Mouse (Mus musculus): ENCODE measurements around the gene Vti1a. TPM values are rescaled to one million over a fixed set of nuclear protein-coding genes. Genes with fewer than 3 reads are reported as not detected.
A peak's percentile ranks its signal among the peaks of the same experiment; 100 is the strongest.

Vti1a gene
- polyA plus RNA-seq, 1 experiment from 2014 or later, result 28.7 TPM

DNA sequence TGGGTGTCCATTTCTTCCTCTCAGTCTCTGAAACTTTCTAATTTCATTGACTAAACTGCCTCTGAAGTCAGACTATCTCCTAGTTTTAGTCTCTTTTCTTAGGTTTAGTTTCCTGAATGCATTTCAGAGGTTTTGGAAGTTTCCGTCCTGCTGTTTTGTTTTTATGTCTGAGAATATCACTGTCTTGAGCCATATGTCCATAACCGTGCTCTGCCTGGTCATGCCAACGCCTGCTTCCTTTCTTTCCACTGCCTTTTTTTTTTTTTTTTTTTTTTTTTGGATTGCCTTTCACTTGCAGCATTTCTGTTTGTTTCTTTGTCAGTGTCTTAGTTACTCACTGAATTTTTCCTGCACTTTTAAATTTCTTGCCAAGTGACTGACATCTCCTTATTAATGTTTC lies 15.6 kb upstream of the Vti1a start:
- peaks cover 50% of the 10 kb centered on the region for H3K36me3 ChIP-seq (ENCODE audit: insufficient read depth, low read length)

DNA sequence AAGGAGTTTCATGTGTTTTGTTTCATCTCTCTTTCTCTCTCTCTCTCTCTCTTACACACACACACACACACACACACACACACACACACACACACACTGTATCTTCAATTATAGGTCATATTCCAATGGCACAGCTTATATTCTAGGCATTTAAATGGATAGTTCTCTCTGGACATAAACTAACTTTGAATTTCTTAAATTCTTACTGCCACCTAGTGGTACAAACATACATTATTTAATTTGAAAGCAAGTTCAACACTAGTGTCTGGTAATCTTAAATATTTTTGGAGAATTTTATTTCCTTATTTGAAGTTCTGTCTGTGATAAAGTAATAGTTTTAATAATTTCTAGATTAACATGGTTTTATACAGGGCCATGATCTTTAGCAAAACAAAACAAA lies 11.1 kb upstream of the Vti1a start:
- Histone ChIP-seq H3K9me3 (ENCODE audit: low read length) (no peaks in the 10 kb centered on the region), H3K4me3 (ENCODE audit: low read length) (no peak overlapping the region), H3K4me2 (replicated peaks; ENCODE audit: low read depth, low read length) (no peak overlapping the region), H3K36me3 (ENCODE audit: insufficient read depth, low read length) (peaks cover 53% of the 10 kb centered on the region), H3K27ac (ENCODE audit: low read length) (no peak overlapping the region), H3K27me3 (ENCODE audit: insufficient read depth, low read length) (no peaks in the 10 kb centered on the region), H3K4me1 (ENCODE audit: insufficient read depth, low read length) (no peaks in the 10 kb centered on the region), H3K9ac (replicated peaks; ENCODE audit: low read length) (no peak overlapping the region)
- no peak for ATAC-seq (ENCODE audit: low FRiP score, low TSS enrichment)

More for the DNA sequence above, 15.6 kb upstream of the Vti1a start:
- 84% methylated on average over 3 of the region's 3 CpGs for WGBS
- ATAC-seq (ENCODE audit: low FRiP score, low TSS enrichment), result no peak
- Histone ChIP-seq H3K4me2 (replicated peaks; ENCODE audit: low read depth, low read length) (no peak overlapping the region), H3K27ac (ENCODE audit: low read length) (no peak overlapping the region), H3K4me1 (ENCODE audit: insufficient read depth, low read length) (no peaks in the 10 kb centered on the region), H3K4me3 (ENCODE audit: low read length) (no peak overlapping the region), H3K9ac (replicated peaks; ENCODE audit: low read length) (no peak overlapping the region), H3K27me3 (ENCODE audit: insufficient read depth, low read length) (no peaks in the 10 kb centered on the region), H3K9me3 (ENCODE audit: low read length) (no peaks in the 10 kb centered on the region)

GRCm38 (mm10) chr19:55311874-55312273 lies 4.2 kb upstream of the Vti1a start:
- no peak overlapping the region for H3K27ac ChIP-seq (ENCODE audit: low read length)
- WGBS, result 90% methylated on average over 8 of the region's 8 CpGs
- H3K9ac ChIP-seq (replicated peaks; ENCODE audit: low read length), result no peak overlapping the region
- no peaks in the 10 kb centered on the region for H3K27me3 ChIP-seq (ENCODE audit: insufficient read depth, low read length)
- H3K4me1 ChIP-seq (ENCODE audit: insufficient read depth, low read length), result peaks cover 16% of the 10 kb centered on the region
- no peak overlapping the region for H3K4me3 ChIP-seq (ENCODE audit: low read length)
- H3K4me2 ChIP-seq (replicated peaks; ENCODE audit: low read depth, low read length), result no peak overlapping the region
- peaks cover 40% of the 10 kb centered on the region for H3K36me3 ChIP-seq (ENCODE audit: insufficient read depth, low read length)
- no peaks in the 10 kb centered on the region for H3K9me3 ChIP-seq (ENCODE audit: low read length)
- ATAC-seq (ENCODE audit: low FRiP score, low TSS enrichment), result no peak

GRCm38 (mm10) chr19:55313649-55314048 lies 2.4 kb upstream of the Vti1a start:
- ATAC-seq (ENCODE audit: low FRiP score, low TSS enrichment), result no peak
- no peak overlapping the region for H3K4me2 ChIP-seq (replicated peaks; ENCODE audit: low read depth, low read length)
- H3K27me3 ChIP-seq (ENCODE audit: insufficient read depth, low read length), result no peaks in the 10 kb centered on the region
- H3K36me3 ChIP-seq (ENCODE audit: insufficient read depth, low read length), result peaks cover 32% of the 10 kb centered on the region
- H3K4me1 ChIP-seq (ENCODE audit: insufficient read depth, low read length), result peaks cover 23% of the 10 kb centered on the region
- no peak overlapping the region for H3K9ac ChIP-seq (replicated peaks; ENCODE audit: low read length)
- H3K4me3 ChIP-seq (ENCODE audit: low read length), result no peak overlapping the region
- H3K27ac ChIP-seq (ENCODE audit: low read length), result no peak overlapping the region
- no peaks in the 10 kb centered on the region for H3K9me3 ChIP-seq (ENCODE audit: low read length)
- WGBS, result 95% methylated on average over 2 of the region's 2 CpGs

- Histone ChIP-seq H3K9ac (replicated peaks; ENCODE audit: low read length) (peak within 1 kb of the TSS; percentile 93), H3K36me3 (ENCODE audit: insufficient read depth, low read length) (peaks cover 19% of the 10 kb centered on the region), H3K9me3 (ENCODE audit: low read length) (no peaks in the 10 kb centered on the region), H3K27ac (ENCODE audit: low read length) (peak within 1 kb of the TSS; percentile 90), H3K27me3 (ENCODE audit: insufficient read depth, low read length) (no peaks in the 10 kb centered on the region), H3K4me2 (replicated peaks; ENCODE audit: low read depth, low read length) (peak within 1 kb of the TSS; percentile 96), H3K4me3 (ENCODE audit: low read length) (peak within 1 kb of the TSS; percentile 98), H3K4me1 (ENCODE audit: insufficient read depth, low read length) (peaks cover 23% of the 10 kb centered on the region)
- WGBS, result under 1% methylated on average over 60 of the region's 60 CpGs
- peak; percentile 79 for ATAC-seq (ENCODE audit: low FRiP score, low TSS enrichment)
Observed at GRCm38 (mm10) chr19:55315452-55316108, 515 bp upstream of the Vti1a start, which contains the start of gene Zdhhc6. Gene Zdhhc6, minus strand, starts transcription at chr19:55316032.

GRCm38 (mm10) chr19:55316901-55317300 lies 806 bp downstream of the Vti1a start:
- Histone ChIP-seq H3K9ac (replicated peaks; ENCODE audit: low read length) (peak overlapping the region; percentile 93), H3K4me3 (ENCODE audit: low read length) (peak overlapping the region; percentile 98), H3K27me3 (ENCODE audit: insufficient read depth, low read length) (no peaks in the 10 kb centered on the region), H3K9me3 (ENCODE audit: low read length) (no peaks in the 10 kb centered on the region), H3K4me1 (ENCODE audit: insufficient read depth, low read length) (peaks cover 23% of the 10 kb centered on the region), H3K27ac (ENCODE audit: low read length) (no peak overlapping the region), H3K36me3 (ENCODE audit: insufficient read depth, low read length) (peaks cover 8% of the 10 kb centered on the region; the same call in 1 of the 2 replicates), H3K4me2 (replicated peaks; ENCODE audit: low read depth, low read length) (peak overlapping the region; percentile 96)
- ATAC-seq (ENCODE audit: low FRiP score, low TSS enrichment), result no peak
- 50% methylated on average over 10 of the region's 10 CpGs for WGBS

DNA sequence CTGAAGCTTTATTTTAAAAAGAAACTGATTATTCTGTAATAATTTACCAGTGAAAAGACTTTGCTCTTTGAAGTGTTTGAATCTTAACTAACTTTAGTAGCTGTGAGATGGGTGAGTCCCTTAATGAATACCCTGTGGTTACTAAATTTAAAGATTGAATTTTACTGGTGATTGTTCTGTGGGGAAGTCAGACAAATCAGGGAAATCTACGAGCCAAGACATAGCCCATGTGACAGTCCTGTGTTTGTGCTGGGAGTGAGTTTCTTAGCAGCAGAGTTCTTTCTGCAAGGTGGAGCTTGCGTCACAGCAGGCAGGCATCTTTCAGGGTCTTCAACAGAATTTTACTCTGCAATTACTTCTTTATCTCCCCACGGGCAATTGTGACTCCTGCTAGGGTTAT lies 2.9 kb downstream of the Vti1a start:
- Histone ChIP-seq H3K9ac (replicated peaks; ENCODE audit: low read length) (no peak overlapping the region), H3K27ac (ENCODE audit: low read length) (no peak overlapping the region), H3K36me3 (ENCODE audit: insufficient read depth, low read length) (peaks cover 14% of the 10 kb centered on the region), H3K4me1 (ENCODE audit: insufficient read depth, low read length) (peaks cover 18% of the 10 kb centered on the region), H3K4me3 (ENCODE audit: low read length) (no peak overlapping the region), H3K9me3 (ENCODE audit: low read length) (no peaks in the 10 kb centered on the region), H3K27me3 (ENCODE audit: insufficient read depth, low read length) (no peaks in the 10 kb centered on the region), H3K4me2 (replicated peaks; ENCODE audit: low read depth, low read length) (no peak overlapping the region)
- no peak for ATAC-seq (ENCODE audit: low FRiP score, low TSS enrichment)
- 64% methylated on average over 3 of the region's 3 CpGs for WGBS

DNA sequence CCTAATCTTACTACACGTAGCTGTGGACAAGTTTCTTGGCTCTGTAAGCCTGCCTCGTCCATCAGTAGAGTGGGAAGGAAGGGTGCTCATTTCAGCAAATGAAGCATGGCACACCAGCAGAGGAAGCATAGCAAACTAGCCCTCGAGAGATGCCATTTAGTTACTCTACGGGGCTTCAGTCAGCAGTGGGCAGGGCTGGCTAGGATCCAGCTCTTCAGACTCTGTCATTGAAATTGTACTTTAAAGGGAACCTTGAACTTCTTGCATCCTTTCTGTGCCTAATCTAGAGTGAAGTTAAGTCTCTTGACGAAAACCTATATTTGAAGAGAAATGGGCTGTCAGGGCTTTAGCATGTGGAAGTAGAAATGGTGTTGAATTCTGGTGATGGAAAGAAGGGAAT lies 3.4 kb downstream of the Vti1a start:
- peaks cover 14% of the 10 kb centered on the region for H3K36me3 ChIP-seq (ENCODE audit: insufficient read depth, low read length)
- no peak for ATAC-seq (ENCODE audit: low FRiP score, low TSS enrichment)
- no peak overlapping the region for H3K9ac ChIP-seq (replicated peaks; ENCODE audit: low read length)
- peaks cover 15% of the 10 kb centered on the region for H3K4me1 ChIP-seq (ENCODE audit: insufficient read depth, low read length)
- H3K4me2 ChIP-seq (replicated peaks; ENCODE audit: low read depth, low read length), result no peak overlapping the region
- no peak overlapping the region for H3K27ac ChIP-seq (ENCODE audit: low read length)
- no peaks in the 10 kb centered on the region for H3K9me3 ChIP-seq (ENCODE audit: low read length)
- 66% methylated on average over 5 of the region's 5 CpGs for WGBS
- H3K27me3 ChIP-seq (ENCODE audit: insufficient read depth, low read length), result no peaks in the 10 kb centered on the region
- H3K4me3 ChIP-seq (ENCODE audit: low read length), result no peak overlapping the region

GRCm38 (mm10) chr19:55322604-55323003 lies 6.5 kb downstream of the Vti1a start:
- no peak for ATAC-seq (ENCODE audit: low FRiP score, low TSS enrichment)
- Histone ChIP-seq H3K27me3 (ENCODE audit: insufficient read depth, low read length) (no peaks in the 10 kb centered on the region), H3K27ac (ENCODE audit: low read length) (no peak overlapping the region), H3K36me3 (ENCODE audit: insufficient read depth, low read length) (peaks cover 14% of the 10 kb centered on the region), H3K4me3 (ENCODE audit: low read length) (no peak overlapping the region), H3K4me1 (ENCODE audit: insufficient read depth, low read length) (peaks cover under 1% of the 10 kb centered on the region; the same call in 1 of the 2 replicates), H3K9me3 (ENCODE audit: low read length) (no peaks in the 10 kb centered on the region), H3K9ac (replicated peaks; ENCODE audit: low read length) (no peak overlapping the region), H3K4me2 (replicated peaks; ENCODE audit: low read depth, low read length) (no peak overlapping the region)
- WGBS, result 94% methylated on average over 8 of the region's 8 CpGs

- WGBS, result 86% methylated on average over 4 of the region's 4 CpGs
- no peak overlapping the region for H3K4me3 ChIP-seq (ENCODE audit: low read length)
- no peak overlapping the region for H3K27ac ChIP-seq (ENCODE audit: low read length)
- H3K36me3 ChIP-seq (ENCODE audit: insufficient read depth, low read length), result peaks cover 33% of the 10 kb centered on the region
- H3K4me2 ChIP-seq (replicated peaks; ENCODE audit: low read depth, low read length), result no peak overlapping the region
- H3K4me1 ChIP-seq (ENCODE audit: insufficient read depth, low read length), result no peaks in the 10 kb centered on the region
- ATAC-seq (ENCODE audit: low FRiP score, low TSS enrichment), result no peak
- no peak overlapping the region for H3K9ac ChIP-seq (replicated peaks; ENCODE audit: low read length)
- H3K9me3 ChIP-seq (ENCODE audit: low read length), result no peaks in the 10 kb centered on the region
- no peaks in the 10 kb centered on the region for H3K27me3 ChIP-seq (ENCODE audit: insufficient read depth, low read length)
Observed at GRCm38 (mm10) chr19:55327510-55327909, 11.4 kb downstream of the Vti1a start.
